Mouse (Mus musculus) heart, embryonic 13.5 days (tissue): ENCODE results near the gene Olfr1507. TPM values are rescaled to one million over a fixed set of nuclear protein-coding genes. Genes with fewer than 3 reads are reported as not detected.

Experiments used
- ATAC-seq: fragments of 200-750 bp; cut with Nextera tagmentation; 2 replicates; pipeline ENCODE4 v1.8.0; 2017; ENCODE audit warnings: moderate TSS enrichment; ENCODE audit not compliant: insufficient number of reproducible peaks, low FRiP score, low TSS enrichment; ENCODE audit errors: extremely low read depth
- H3K27ac ChIP-seq: fragments of 300-500 bp; sonication (generic); replicated peaks from 2 replicates; pipeline ENCODE4 v1.5.1; 2015; ENCODE audit warnings: moderate library complexity, mild to moderate bottlenecking, inconsistent platforms
- H3K27me3 ChIP-seq: fragments of 300-500 bp; sonication (generic); replicated peaks from 2 replicates; pipeline ENCODE4 v1.6.1; 2015; ENCODE audit warnings: mild to moderate bottlenecking, inconsistent platforms
- H3K36me3 ChIP-seq: fragments of 300-500 bp; sonication (generic); 2 replicates; pipeline ENCODE4 v1.6.1; 2015; ENCODE audit warnings: mild to moderate bottlenecking, inconsistent platforms
- H3K4me1 ChIP-seq: fragments of 300-500 bp; sonication (generic); 2 replicates; pipeline ENCODE4 v1.6.1; 2015; ENCODE audit warnings: inconsistent platforms
- H3K4me2 ChIP-seq: fragments of 300-500 bp; sonication (generic); 2 replicates; pipeline ENCODE4 v1.6.1; 2015; ENCODE audit warnings: inconsistent platforms, mild to moderate bottlenecking, moderate library complexity
- H3K4me3 ChIP-seq: fragments of 300-500 bp; sonication (generic); 2 replicates; pipeline ENCODE4 v1.5.1; 2015; ENCODE audit warnings: moderate library complexity, mild to moderate bottlenecking, inconsistent platforms
- H3K9ac ChIP-seq: fragments of 300-500 bp; sonication (generic); 2 replicates; pipeline ENCODE4 v1.6.1; 2015; ENCODE audit warnings: inconsistent platforms, mild to moderate bottlenecking, moderate library complexity
- H3K9me3 ChIP-seq: fragments of 300-500 bp; sonication (generic); 2 replicates; pipeline ENCODE4 v1.6.1; 2016; ENCODE audit warnings: inconsistent platforms
- WGBS: fragments of 180-500 bp; shearing (Covaris S2); methylation state at CpG from one replicate; pipeline ENCODE4 v1.1.7; 2015; ENCODE audit warnings: mixed read lengths; 5-methylcytosine and 5-hydroxymethylcytosine counted together
- polyA plus RNA-seq: library from polyadenylated mRNA; unstranded; fragments of >200 nt; fragmentation: Nextera tagmentation; extraction: Ambion mirVana; gene quantifications from 2 replicates; pipeline ENCODE4 v1.2.1, GENCODE M21; 2015

The Olfr1507 gene
- not detected in 2 replicates for polyA plus RNA-seq

DNA sequence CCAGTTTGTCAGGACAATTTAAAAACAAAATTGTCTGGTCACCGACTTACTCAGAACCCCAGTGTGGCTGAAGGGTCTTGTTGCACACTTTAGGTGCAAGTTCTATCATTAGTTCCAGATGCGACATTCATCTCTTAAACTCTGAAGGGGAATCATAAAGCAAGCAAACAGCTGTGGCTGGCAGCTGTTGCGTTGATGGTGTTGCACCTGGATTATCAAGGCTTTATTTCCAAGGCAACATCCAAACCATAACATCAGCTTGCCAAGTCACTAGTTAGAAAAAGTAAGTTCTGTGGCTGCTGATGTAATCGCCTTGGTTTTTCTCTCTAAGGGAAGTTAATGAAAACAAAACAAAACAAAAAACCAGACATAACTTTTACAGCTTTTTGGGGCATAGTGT lies at the start of gene Olfr1507:
Gene Olfr1507, minus strand, starts transcription at position 234 of the 400 bp plus-strand sequence.
- no peak within 1 kb of the TSS for H3K4me3 ChIP-seq
- H3K4me1 ChIP-seq = no peaks in the 10 kb centered on the region
- no peak within 1 kb of the TSS for H3K9ac ChIP-seq
- no peak for ATAC-seq
- no peak within 1 kb of the TSS for H3K27ac ChIP-seq
- no peaks in the 10 kb centered on the region for H3K9me3 ChIP-seq
- no peak within 1 kb of the TSS for H3K4me2 ChIP-seq
- no peaks in the 10 kb centered on the region for H3K27me3 ChIP-seq
- 81% methylated on average over 4 of the region's 4 CpGs for WGBS
- no peaks in the 10 kb centered on the region for H3K36me3 ChIP-seq

DNA sequence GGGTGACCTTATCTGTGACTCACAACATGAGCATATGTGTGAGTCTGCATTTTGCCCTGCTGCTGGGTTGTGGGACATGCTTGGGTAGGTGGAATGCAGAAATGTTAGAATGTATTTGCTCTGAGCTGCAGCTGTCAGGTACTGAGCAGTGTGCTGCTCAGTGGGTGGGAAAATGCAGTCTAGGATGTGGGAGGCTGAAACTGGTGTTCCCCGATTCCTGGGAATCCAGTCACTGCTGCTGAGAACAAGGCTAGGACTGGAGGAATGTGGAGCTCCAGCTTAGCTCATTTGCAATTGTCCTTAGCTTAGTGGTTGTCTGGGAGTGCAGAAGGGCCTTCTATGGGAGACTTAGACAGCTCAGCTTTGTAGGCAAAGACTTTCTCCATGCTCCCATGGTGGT lies 37.8 kb upstream of the Olfr1507 start:
- no peak for ATAC-seq
- peaks cover 14% of the 10 kb centered on the region; the same call in 1 of the 2 replicates for H3K9me3 ChIP-seq
- H3K4me3 ChIP-seq = no peak overlapping the region
- no peaks in the 10 kb centered on the region for H3K27me3 ChIP-seq
- WGBS = 72% methylated on average over 1 of the region's 1 CpGs
- H3K4me1 ChIP-seq = no peaks in the 10 kb centered on the region
- no peaks in the 10 kb centered on the region for H3K36me3 ChIP-seq
- H3K27ac ChIP-seq = no peak overlapping the region
- H3K9ac ChIP-seq = no peak overlapping the region
- H3K4me2 ChIP-seq = no peak overlapping the region

DNA sequence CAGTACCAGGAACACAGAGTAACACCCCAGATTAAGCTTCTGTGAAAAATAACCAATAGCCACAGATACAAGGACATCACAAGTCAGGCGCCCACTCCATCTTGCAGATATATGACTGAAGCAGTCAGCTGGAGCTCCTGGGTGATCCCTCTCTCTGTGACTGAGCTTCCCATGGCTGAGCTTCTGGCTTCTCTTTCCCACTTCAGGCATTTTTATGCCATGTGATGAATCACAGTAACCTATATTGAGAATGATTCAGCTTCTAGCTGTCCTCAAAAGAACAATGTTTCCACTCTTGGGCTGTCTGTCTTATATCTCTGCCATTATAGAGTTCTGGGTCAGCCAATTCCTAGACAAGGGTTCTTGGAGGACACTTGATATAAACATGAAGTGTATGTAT lies 29.4 kb upstream of the Olfr1507 start:
- H3K27me3 ChIP-seq = no peaks in the 10 kb centered on the region
- no peaks in the 10 kb centered on the region for H3K4me1 ChIP-seq
- no peaks in the 10 kb centered on the region for H3K9me3 ChIP-seq
- H3K36me3 ChIP-seq = no peaks in the 10 kb centered on the region
- no peak overlapping the region for H3K27ac ChIP-seq
- WGBS = 86% methylated on average over 1 of the region's 1 CpGs
- no peak for ATAC-seq
- no peak overlapping the region for H3K4me2 ChIP-seq
- no peak overlapping the region for H3K4me3 ChIP-seq
- no peak overlapping the region for H3K9ac ChIP-seq

DNA sequence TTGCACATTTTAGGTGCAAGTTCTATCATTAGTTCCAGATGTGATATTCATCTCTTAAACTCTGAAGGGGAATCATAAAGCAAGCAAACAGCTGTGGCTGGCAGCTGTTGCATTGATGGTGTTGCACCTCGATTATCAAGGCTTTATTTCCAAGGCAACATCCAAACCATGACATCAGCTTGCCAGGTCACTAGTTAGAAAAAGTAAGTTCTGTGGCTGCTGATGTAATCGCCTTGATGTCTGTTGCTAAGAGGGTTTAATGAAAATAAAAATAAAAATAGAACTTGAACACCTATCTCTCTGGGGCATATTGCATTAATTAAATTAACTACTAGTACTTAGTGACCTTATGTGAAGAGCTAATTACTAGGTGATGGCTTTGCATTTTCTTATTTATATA lies 28.2 kb downstream of the Olfr1507 start, which contains the start of gene Olfr1508:
Gene Olfr1508, minus strand, starts transcription at position 101 of the 400 bp plus-strand sequence.
- Histone ChIP-seq H3K4me3 (no peak within 1 kb of the TSS), H3K9ac (no peak within 1 kb of the TSS), H3K27ac (no peak within 1 kb of the TSS), H3K36me3 (no peaks in the 10 kb centered on the region), H3K4me2 (no peak within 1 kb of the TSS), H3K4me1 (no peaks in the 10 kb centered on the region), H3K27me3 (no peaks in the 10 kb centered on the region), H3K9me3 (no peaks in the 10 kb centered on the region)
- ATAC-seq = no peak
- 44% methylated on average over 2 of the region's 2 CpGs for WGBS

DNA sequence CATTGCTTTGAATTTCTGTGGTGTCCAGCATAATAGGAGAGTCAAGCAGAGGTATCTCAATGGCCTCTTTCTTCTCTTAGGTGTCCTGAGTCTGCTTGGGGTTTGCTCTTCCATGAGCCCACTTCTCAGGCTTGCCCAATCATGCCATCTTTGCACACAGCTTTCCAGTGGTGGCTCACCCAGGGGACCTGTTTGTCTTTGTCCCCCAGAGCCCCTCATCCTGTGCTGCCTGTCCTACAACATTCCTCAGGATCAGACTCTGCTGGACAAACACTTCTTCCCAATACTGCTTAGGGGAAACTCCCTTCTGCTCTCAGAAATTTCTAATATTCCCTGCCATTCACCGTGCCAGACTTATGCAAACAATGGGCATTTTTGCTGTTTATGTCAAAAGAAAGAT lies 29.8 kb downstream of the Olfr1507 start:
- Histone ChIP-seq H3K4me3 (no peak overlapping the region), H3K4me1 (no peaks in the 10 kb centered on the region), H3K27ac (no peak overlapping the region), H3K4me2 (no peak overlapping the region), H3K9ac (no peak overlapping the region), H3K36me3 (no peaks in the 10 kb centered on the region), H3K9me3 (no peaks in the 10 kb centered on the region), H3K27me3 (no peaks in the 10 kb centered on the region)
- ATAC-seq = no peak
- 71% methylated on average over 1 of the region's 1 CpGs for WGBS

DNA sequence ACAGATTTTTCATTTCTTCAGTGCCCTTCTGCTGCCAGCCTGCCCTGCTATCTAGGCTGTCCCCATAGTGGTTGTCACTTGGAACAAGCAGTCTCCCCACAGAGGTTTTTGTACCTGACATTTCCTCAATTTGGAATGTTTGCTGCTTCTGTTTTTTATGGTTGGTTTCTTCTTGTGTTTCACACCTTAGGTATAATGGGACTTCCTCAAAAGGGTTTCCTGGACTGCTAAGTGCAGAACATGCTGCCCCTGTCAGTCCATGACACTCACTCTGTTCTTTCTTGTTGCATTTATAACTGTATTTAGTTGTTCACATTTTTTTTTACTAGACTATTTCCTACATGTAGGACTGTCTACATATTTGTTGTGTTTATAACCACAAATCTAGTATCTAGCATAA lies 33.6 kb downstream of the Olfr1507 start:
- Histone ChIP-seq H3K36me3 (no peaks in the 10 kb centered on the region), H3K4me3 (no peak overlapping the region), H3K27ac (no peak overlapping the region), H3K9ac (no peak overlapping the region), H3K27me3 (no peaks in the 10 kb centered on the region), H3K9me3 (peaks cover 4% of the 10 kb centered on the region; the same call in 1 of the 2 replicates), H3K4me1 (no peaks in the 10 kb centered on the region), H3K4me2 (no peak overlapping the region)
- ATAC-seq = no peak

DNA sequence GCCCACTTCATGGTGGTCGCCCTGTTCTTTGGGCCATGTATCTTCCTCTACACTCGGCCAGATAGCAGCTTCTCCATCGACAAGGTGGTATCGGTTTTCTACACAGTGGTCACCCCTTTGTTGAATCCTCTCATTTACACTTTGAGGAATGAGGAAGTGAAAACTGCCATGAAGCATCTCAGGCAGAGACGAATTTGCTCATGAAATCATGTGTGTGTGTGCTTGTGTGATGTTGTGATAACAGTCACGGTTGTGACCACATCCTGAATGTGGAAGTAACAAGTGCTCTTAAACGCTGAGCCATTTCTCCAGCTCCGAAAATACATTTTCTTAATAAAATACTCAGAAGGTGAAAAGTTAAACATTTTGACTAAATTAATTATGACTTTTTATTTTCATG lies 44.4 kb downstream of the Olfr1507 start:
- H3K27me3 ChIP-seq = no peaks in the 10 kb centered on the region
- no peaks in the 10 kb centered on the region for H3K9me3 ChIP-seq
- ATAC-seq = no peak
- H3K9ac ChIP-seq = no peak overlapping the region
- no peaks in the 10 kb centered on the region for H3K36me3 ChIP-seq
- H3K27ac ChIP-seq = no peak overlapping the region
- H3K4me1 ChIP-seq = no peaks in the 10 kb centered on the region
- H3K4me2 ChIP-seq = no peak overlapping the region
- 76% methylated on average over 8 of the region's 8 CpGs for WGBS
- H3K4me3 ChIP-seq = no peak overlapping the region

DNA sequence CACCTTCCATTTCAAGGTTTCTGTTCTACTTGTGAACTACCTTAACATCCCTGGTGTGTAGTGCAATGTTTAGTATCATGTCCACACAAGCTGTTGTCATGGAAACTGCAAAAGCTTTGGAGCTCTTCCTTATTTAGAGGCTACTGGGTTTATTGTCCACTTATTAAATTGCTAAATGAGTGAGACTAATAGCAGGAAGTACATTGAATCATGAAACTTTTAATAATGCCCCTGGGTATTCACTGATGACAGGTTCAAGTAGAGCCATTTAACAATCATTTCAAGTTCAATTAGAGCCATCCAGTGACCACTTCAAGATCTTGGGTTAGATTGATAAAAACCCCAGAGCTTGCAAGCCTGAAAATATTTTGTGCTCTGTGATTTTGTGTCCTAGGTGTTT lies 52.9 kb downstream of the Olfr1507 start, which contains the start of gene Olfr1509:
Gene Olfr1509, plus strand, starts transcription at position 301 of the 400 bp plus-strand sequence.
- H3K27ac ChIP-seq = no peak within 1 kb of the TSS
- ATAC-seq = no peak

More for the DNA sequence above, 52.9 kb downstream of the Olfr1507 start, which contains the start of gene Olfr1509:
- Histone ChIP-seq H3K27me3 (no peaks in the 10 kb centered on the region), H3K36me3 (no peaks in the 10 kb centered on the region), H3K4me2 (no peak within 1 kb of the TSS), H3K4me3 (no peak within 1 kb of the TSS), H3K9ac (no peak within 1 kb of the TSS), H3K9me3 (no peaks in the 10 kb centered on the region), H3K4me1 (no peaks in the 10 kb centered on the region)

Other genes starting within 250 kb of the Olfr1507 start
- gene Chd8, start 238.0 kb downstream of the Olfr1507 start, polyA plus RNA-seq = 17.6 and 18.7 TPM in 2 replicates
- gene Tox4, start 216.6 kb downstream of the Olfr1507 start, polyA plus RNA-seq = 32.6 and 40.4 TPM in 2 replicates
- gene Rab2b, start 216.2 kb downstream of the Olfr1507 start, polyA plus RNA-seq = 13.9 and 16.7 TPM in 2 replicates
- 27.9 and 28.2 TPM in 2 replicates for gene Mettl3, start 190.6 kb downstream of the Olfr1507 start, polyA plus RNA-seq
- gene Sall2, start 167.0 kb downstream of the Olfr1507 start, polyA plus RNA-seq = 7.3 and 8.3 TPM in 2 replicates
- not detected in 2 replicates for gene Olfr1513, start 139.3 kb downstream of the Olfr1507 start, polyA plus RNA-seq
- gene Olfr1512, start 116.6 kb downstream of the Olfr1507 start, polyA plus RNA-seq = not detected in 2 replicates
- not detected in 2 replicates for gene Olfr1511, start 98.4 kb downstream of the Olfr1507 start, polyA plus RNA-seq
- gene Olfr1510, start 81.4 kb downstream of the Olfr1507 start, polyA plus RNA-seq = not detected in 2 replicates
- gene Olfr1509, start 52.8 kb downstream of the Olfr1507 start, polyA plus RNA-seq = not detected in 2 replicates
- not detected in 2 replicates for gene Olfr1508, start 28.3 kb downstream of the Olfr1507 start, polyA plus RNA-seq